Mouse (Mus musculus) heart, embryonic 11.5 days (tissue): ENCODE measurements around the gene Khdc3. TPM values are rescaled to one million over a fixed set of nuclear protein-coding genes. Genes with fewer than 3 reads are reported as not detected.

Experiments
- ATAC-seq: fragments of 200-750 bp; cut with Nextera tagmentation; replicated peaks from 2 replicates; pipeline ENCODE4 v1.8.0; 2017; ENCODE audit warnings: moderate library complexity; ENCODE audit not compliant: insufficient number of reproducible peaks, low FRiP score, low TSS enrichment
- H3K27ac ChIP-seq: fragments of 300-500 bp; sonication (generic); 2 replicates; pipeline ENCODE4 v1.5.1; 2014; ENCODE audit warnings: mild to moderate bottlenecking, low read depth, low read length
- H3K27me3 ChIP-seq: fragments of 300-500 bp; sonication (generic); 2 replicates; pipeline ENCODE4 v1.6.1; 2014; ENCODE audit warnings: mild to moderate bottlenecking, low read length, mixed read lengths; ENCODE audit not compliant: control insufficient read depth, insufficient read depth
- H3K36me3 ChIP-seq: fragments of 300-500 bp; sonication (generic); 2 replicates; pipeline ENCODE4 v1.6.1; 2014; ENCODE audit warnings: mild to moderate bottlenecking, low read length, moderate library complexity, mixed read lengths; ENCODE audit not compliant: control insufficient read depth, insufficient read depth
- H3K4me1 ChIP-seq: fragments of 300-500 bp; sonication (generic); 2 replicates; pipeline ENCODE4 v1.6.1; 2014; ENCODE audit warnings: low read length; ENCODE audit not compliant: control insufficient read depth, insufficient read depth
- H3K4me2 ChIP-seq: fragments of 300-500 bp; sonication (generic); 2 replicates; pipeline ENCODE4 v1.6.1; 2014; ENCODE audit warnings: mild to moderate bottlenecking, moderate library complexity
- H3K4me3 ChIP-seq: fragments of 300-500 bp; sonication (generic); 2 replicates; pipeline ENCODE4 v1.5.1; 2014; ENCODE audit warnings: low read depth, low read length
- H3K9ac ChIP-seq: fragments of 300-500 bp; sonication (generic); 2 replicates; pipeline ENCODE4 v1.6.1; 2014; ENCODE audit warnings: mild to moderate bottlenecking, low read depth, low read length, moderate library complexity
- H3K9me3 ChIP-seq: fragments of 300-500 bp; sonication (generic); replicated peaks from 2 replicates; pipeline ENCODE4 v1.6.1; 2016; ENCODE audit warnings: low read length; ENCODE audit not compliant: control insufficient read depth
- WGBS: fragments of 180-500 bp; shearing (Covaris S2); extraction: QIAGEN DNeasy Blood & Tissue Kit; methylation state at CpG from one replicate; pipeline ENCODE4 v1.1.7; 2014; ENCODE audit not compliant: insufficient replicate concordance; 5-methylcytosine and 5-hydroxymethylcytosine counted together
- polyA plus RNA-seq: library from polyadenylated mRNA; unstranded; fragments of >200 nt; fragmentation: Nextera tagmentation; extraction: Ambion mirVana; gene quantifications from 2 replicates; pipeline ENCODE4 v1.2.1, GENCODE M21; 2014

The Khdc3 gene
- not detected in 2 replicates for polyA plus RNA-seq

- Histone ChIP-seq H3K27me3 (peaks cover 36% of the 10 kb centered on the region), H3K9ac (no peak within 1 kb of the TSS), H3K36me3 (no peaks in the 10 kb centered on the region), H3K4me3 (no peak within 1 kb of the TSS), H3K4me2 (no peak within 1 kb of the TSS), H3K9me3 (no peaks in the 10 kb centered on the region), H3K27ac (no peak within 1 kb of the TSS), H3K4me1 (0 out of 2 replicates have a peak, but pooled peaks cover 4% of the 10 kb centered on the region)
- 84% methylated on average over 5 of the region's 5 CpGs for WGBS
- no peak for ATAC-seq
Observed at GRCm38 (mm10) chr9:73101536-73101935, at the start of gene Khdc3. TSS of gene Khdc3 (plus strand) at chr9:73101836.

DNA sequence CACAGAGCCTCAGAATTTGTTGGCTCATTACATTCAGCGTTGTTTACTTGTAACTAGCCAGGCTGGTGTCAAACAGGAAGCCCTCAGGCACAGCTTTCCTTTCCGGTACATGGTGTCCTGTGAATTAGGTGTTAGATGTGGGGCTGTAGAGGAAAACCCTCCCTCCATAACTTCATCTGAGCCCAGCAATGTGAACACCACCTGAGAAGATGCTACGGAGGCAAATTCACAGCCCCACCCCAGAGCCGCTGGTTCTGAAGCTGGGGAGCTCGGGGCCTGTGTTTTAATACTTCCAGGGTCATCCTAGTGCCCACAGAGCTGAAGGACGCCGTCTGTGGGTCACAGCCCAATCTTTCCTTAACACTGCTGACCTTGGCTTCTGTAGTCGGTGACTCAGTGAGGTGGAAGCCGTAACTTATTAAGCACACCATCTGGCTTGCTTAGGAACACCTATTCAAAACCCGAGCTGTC lies 46.2 kb upstream of the Khdc3 start:
- no peaks in the 10 kb centered on the region for H3K27me3 ChIP-seq
- H3K36me3 ChIP-seq = no peaks in the 10 kb centered on the region
- H3K4me2 ChIP-seq = no peak overlapping the region
- no peak for ATAC-seq
- WGBS = 54% methylated on average over 10 of the region's 10 CpGs
- H3K4me3 ChIP-seq = no peak overlapping the region
- no peaks in the 10 kb centered on the region for H3K9me3 ChIP-seq
- H3K9ac ChIP-seq = no peak overlapping the region
- H3K27ac ChIP-seq = no peak overlapping the region
- no peaks in the 10 kb centered on the region for H3K4me1 ChIP-seq

- H3K4me2 ChIP-seq = no peak overlapping the region
- peaks cover 8% of the 10 kb centered on the region for H3K4me1 ChIP-seq
- H3K9me3 ChIP-seq = no peaks in the 10 kb centered on the region
- H3K27me3 ChIP-seq = no peaks in the 10 kb centered on the region
- ATAC-seq = no peak
- H3K4me3 ChIP-seq = no peak overlapping the region
- H3K36me3 ChIP-seq = no peaks in the 10 kb centered on the region
- H3K9ac ChIP-seq = no peak overlapping the region
- WGBS = 82% methylated on average over 4 of the region's 4 CpGs
- no peak overlapping the region for H3K27ac ChIP-seq
Observed at GRCm38 (mm10) chr9:73059224-73059623, 42.4 kb upstream of the Khdc3 start.

GRCm38 (mm10) chr9:73063621-73064290 lies 37.9 kb upstream of the Khdc3 start:
- no peak for ATAC-seq
- Histone ChIP-seq H3K4me1 (peaks cover 19% of the 10 kb centered on the region), H3K27ac (no peak overlapping the region), H3K9me3 (no peaks in the 10 kb centered on the region), H3K36me3 (no peaks in the 10 kb centered on the region), H3K4me2 (peak overlapping the region; percentile 56), H3K4me3 (no peak overlapping the region), H3K27me3 (no peaks in the 10 kb centered on the region), H3K9ac (no peak overlapping the region)
- WGBS = 20% methylated on average over 15 of the region's 15 CpGs

- peaks cover 19% of the 10 kb centered on the region for H3K4me1 ChIP-seq
- H3K27ac ChIP-seq = no peak overlapping the region
Observed at GRCm38 (mm10) chr9:73067086-73067485, 34.5 kb upstream of the Khdc3 start.

DNA sequence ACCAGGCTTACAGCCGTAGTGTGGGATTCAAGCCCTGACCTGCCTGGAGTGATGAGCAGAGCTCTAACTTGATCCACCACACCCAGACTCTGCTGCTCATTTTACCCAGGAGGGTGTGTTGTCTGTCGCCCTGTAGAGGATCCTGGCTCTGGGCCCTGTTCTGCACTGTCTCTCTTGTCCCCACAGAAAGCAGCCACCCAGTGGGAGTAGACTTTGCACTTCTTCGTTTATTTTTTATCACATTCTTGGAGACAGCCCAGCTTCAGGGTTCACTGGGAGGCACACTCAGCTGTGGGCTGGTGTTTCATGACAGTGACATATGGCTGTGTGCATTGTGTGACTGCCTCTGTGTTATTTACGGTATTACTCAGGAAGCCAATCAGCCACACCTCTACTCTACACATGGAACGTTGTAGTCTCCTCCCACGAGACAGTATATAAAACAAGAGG lies 33.4 kb upstream of the Khdc3 start:
- no peaks in the 10 kb centered on the region for H3K9me3 ChIP-seq
- peaks cover 19% of the 10 kb centered on the region for H3K4me1 ChIP-seq
- peak overlapping the region; percentile 4; the same call in 1 of the 2 replicates for H3K4me2 ChIP-seq
- no peaks in the 10 kb centered on the region for H3K36me3 ChIP-seq
- no peak overlapping the region for H3K9ac ChIP-seq
- H3K4me3 ChIP-seq = no peak overlapping the region
- WGBS = 25% methylated on average over 6 of the region's 6 CpGs
- peak overlapping the region; percentile 22; the same call in 1 of the 2 replicates for H3K27ac ChIP-seq
- no peaks in the 10 kb centered on the region for H3K27me3 ChIP-seq
- ATAC-seq = no peak

More at GRCm38 (mm10) chr9:73067086-73067485, 34.5 kb upstream of the Khdc3 start:
- 28% methylated on average over 10 of the region's 10 CpGs for WGBS
- H3K4me2 ChIP-seq = peak overlapping the region; percentile 54
- H3K9ac ChIP-seq = no peak overlapping the region
- 0 out of 2 replicates have a peak overlapping the region, but pooled peaks have one; percentile 8 for H3K4me3 ChIP-seq
- no peak for ATAC-seq
- no peaks in the 10 kb centered on the region for H3K9me3 ChIP-seq
- no peaks in the 10 kb centered on the region for H3K36me3 ChIP-seq
- no peaks in the 10 kb centered on the region for H3K27me3 ChIP-seq

DNA sequence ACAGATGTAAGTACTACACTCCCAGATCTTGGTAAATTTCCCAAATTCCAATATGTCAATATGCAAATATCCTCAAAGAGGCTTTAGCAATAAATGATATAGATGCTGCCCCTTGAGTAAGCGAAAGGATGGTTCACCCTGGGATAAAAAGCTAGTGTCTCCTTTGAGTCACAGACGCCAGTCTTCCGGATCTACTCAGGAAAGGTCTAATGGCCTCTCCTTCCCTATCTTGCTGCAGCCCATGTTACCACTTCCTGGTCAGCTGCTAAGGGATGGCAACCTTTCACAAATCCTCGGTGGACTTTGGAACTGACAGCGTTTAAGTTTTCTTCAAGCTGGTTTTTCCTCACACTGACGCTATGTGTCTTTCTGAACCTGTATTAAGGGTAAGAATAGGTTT lies 32.9 kb upstream of the Khdc3 start:
- ATAC-seq = no peak
- Histone ChIP-seq H3K36me3 (no peaks in the 10 kb centered on the region), H3K9me3 (no peaks in the 10 kb centered on the region), H3K4me1 (peaks cover 14% of the 10 kb centered on the region), H3K27me3 (no peaks in the 10 kb centered on the region), H3K27ac (no peak overlapping the region), H3K4me3 (no peak overlapping the region), H3K4me2 (0 out of 2 replicates have a peak overlapping the region, but pooled peaks have one; percentile 4), H3K9ac (no peak overlapping the region)
- 60% methylated on average over 6 of the region's 6 CpGs for WGBS

DNA sequence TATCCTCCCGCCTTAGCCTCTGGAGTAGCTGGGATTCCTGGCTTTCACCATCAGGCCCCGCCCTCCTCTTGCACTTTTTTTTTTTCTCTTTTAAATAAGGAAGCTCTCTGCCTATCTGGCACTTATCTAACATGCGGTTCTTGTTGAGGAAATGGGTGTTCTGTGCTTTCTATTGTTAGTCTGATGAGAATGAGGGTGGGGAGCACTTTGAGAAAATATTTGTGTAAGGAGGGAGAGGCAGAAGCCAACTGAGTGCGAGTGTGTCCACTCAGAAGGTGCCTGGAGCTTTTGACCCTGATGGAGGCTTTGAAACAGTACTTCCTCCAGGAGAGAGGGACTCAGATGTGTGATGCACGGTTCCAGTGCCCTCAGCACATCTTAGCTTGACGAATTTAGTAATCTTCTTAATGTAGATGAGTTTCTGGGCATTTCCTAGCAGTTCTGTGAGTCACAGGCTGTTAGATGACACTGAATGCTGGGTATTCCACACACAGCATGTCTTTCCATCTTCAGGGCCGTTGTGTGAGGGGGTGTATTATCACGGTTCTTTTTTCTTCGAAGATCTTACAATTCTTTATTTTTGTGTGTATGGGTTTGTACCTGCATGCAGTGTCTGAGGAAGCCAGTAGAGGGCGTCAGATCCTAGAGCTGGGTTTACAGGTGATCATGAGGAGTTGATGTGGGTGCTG lies 30.5 kb upstream of the Khdc3 start:
- Histone ChIP-seq H3K27ac (peak overlapping the region; percentile 57; the same call in 1 of the 2 replicates), H3K9me3 (no peaks in the 10 kb centered on the region), H3K4me1 (peaks cover 11% of the 10 kb centered on the region), H3K4me2 (no peak overlapping the region), H3K27me3 (no peaks in the 10 kb centered on the region), H3K36me3 (no peaks in the 10 kb centered on the region), H3K9ac (no peak overlapping the region), H3K4me3 (no peak overlapping the region)
- WGBS = 58% methylated on average over 10 of the region's 10 CpGs
- no peak; the same call in 1 of the 2 replicates for ATAC-seq
